8 mouse cellular contexts compared by ENCODE assay signal in genomic region chr10:9675550-9676417, GRCm38 (mm10). TPM values are rescaled to one million over a fixed set of nuclear protein-coding genes. Genes with fewer than 3 reads are reported as not detected.
DNase-seq lines count a peak whose midpoint lies in the region; ATAC-seq and TF ChIP-seq lines count a peak whose summit lies in the region.

No protein-coding gene starts in this region.

- peak; percentile 36 for ATAC-seq in embryonic facial prominence, embryonic 14.5 days (ENCODE audit: low read depth)
- ATAC-seq in hindbrain, embryonic 14.5 days (ENCODE audit: low FRiP score) = peak; percentile 51
- peak; percentile 11; the same call in 1 of the 2 replicates for ATAC-seq in stomach, postnatal 0 days (ENCODE audit: low FRiP score, low TSS enrichment)
- no peak for ATAC-seq in erythroblast, adult 5-6 weeks (replicated peaks; ENCODE audit: low FRiP score, poor library complexity, severe bottlenecking)

- H3K4me2 ChIP-seq in embryonic facial prominence, embryonic 14.5 days (ENCODE audit: low read depth, low read length) = peak overlapping the region; percentile 95
- peak overlapping the region; percentile 76 for H3K4me2 ChIP-seq in hindbrain, embryonic 14.5 days (replicated peaks)
- peak overlapping the region; percentile 82 for H3K4me2 ChIP-seq in stomach, postnatal 0 days (replicated peaks; ENCODE audit: low read depth)

- H3K36me3 ChIP-seq in ES-Bruce4 (ENCODE audit: control insufficient read depth, insufficient read depth, low read length, poor library complexity, severe bottlenecking) = no peaks in the 10 kb centered on the region
- H3K36me3 ChIP-seq in embryonic facial prominence, embryonic 14.5 days (ENCODE audit: control insufficient read depth, insufficient read depth, low read length) = no peaks in the 10 kb centered on the region
- no peaks in the 10 kb centered on the region for H3K36me3 ChIP-seq in hindbrain, embryonic 14.5 days (replicated peaks; ENCODE audit: control insufficient read depth, insufficient read depth)
- H3K36me3 ChIP-seq in stomach, postnatal 0 days (ENCODE audit: control insufficient read depth, insufficient read depth, low read length) = no peaks in the 10 kb centered on the region

- peak overlapping the region; percentile 55; the same call in 1 of the 2 replicates for H3K9ac ChIP-seq in ES-Bruce4 (ENCODE audit: low read depth, poor library complexity, severe bottlenecking)
- peak overlapping the region; percentile 68 for H3K9ac ChIP-seq in embryonic facial prominence, embryonic 14.5 days (ENCODE audit: low read depth, low read length)
- peak overlapping the region; percentile 71 for H3K9ac ChIP-seq in hindbrain, embryonic 14.5 days
- peak overlapping the region; percentile 71 for H3K9ac ChIP-seq in stomach, postnatal 0 days (ENCODE audit: low read length)

- no peak overlapping the region for H3K27ac ChIP-seq in ES-Bruce4 (ENCODE audit: insufficient read depth, low read length)
- peak overlapping the region; percentile 49; the same call in 1 of the 2 replicates for H3K27ac ChIP-seq in embryonic facial prominence, embryonic 14.5 days (replicated peaks; ENCODE audit: low read depth, low read length)
- peak overlapping the region; percentile 81 for H3K27ac ChIP-seq in hindbrain, embryonic 14.5 days
- H3K27ac ChIP-seq in stomach, postnatal 0 days (replicated peaks) = no peak overlapping the region; the same call in 1 of the 2 replicates

- peaks cover 14% of the 10 kb centered on the region for H3K27me3 ChIP-seq in ES-Bruce4 (ENCODE audit: control insufficient read depth, insufficient read depth, low read length, poor library complexity, severe bottlenecking)
- no peaks in the 10 kb centered on the region for H3K27me3 ChIP-seq in embryonic facial prominence, embryonic 14.5 days (replicated peaks; ENCODE audit: control insufficient read depth, insufficient read depth, low read length)
- no peaks in the 10 kb centered on the region for H3K27me3 ChIP-seq in hindbrain, embryonic 14.5 days (ENCODE audit: control insufficient read depth, insufficient read depth, low read length)
- H3K27me3 ChIP-seq in stomach, postnatal 0 days (ENCODE audit: control insufficient read depth, insufficient read depth, low read length) = no peaks in the 10 kb centered on the region

- H3K4me3 ChIP-seq in ES-Bruce4 (ENCODE audit: low read depth, low read length) = peak overlapping the region; percentile 90
- peak overlapping the region; percentile 63 for H3K4me3 ChIP-seq in embryonic facial prominence, embryonic 14.5 days (ENCODE audit: low read depth, low read length)
- peak overlapping the region; percentile 72 for H3K4me3 ChIP-seq in hindbrain, embryonic 14.5 days (replicated peaks; ENCODE audit: low read length)
- peak overlapping the region; percentile 70 for H3K4me3 ChIP-seq in stomach, postnatal 0 days (ENCODE audit: low read depth, low read length)

- H3K4me1 ChIP-seq in ES-Bruce4 (ENCODE audit: control insufficient read depth, insufficient read depth, low read length) = no peaks in the 10 kb centered on the region
- H3K4me1 ChIP-seq in embryonic facial prominence, embryonic 14.5 days (ENCODE audit: control insufficient read depth, insufficient read depth, low read length) = peaks cover 5% of the 10 kb centered on the region
- peaks cover 9% of the 10 kb centered on the region; the same call in 1 of the 2 replicates for H3K4me1 ChIP-seq in hindbrain, embryonic 14.5 days (replicated peaks; ENCODE audit: control insufficient read depth, insufficient read depth, low read length)
- no peaks in the 10 kb centered on the region for H3K4me1 ChIP-seq in stomach, postnatal 0 days (replicated peaks; ENCODE audit: control insufficient read depth, insufficient read depth)

- no peaks in the 10 kb centered on the region for H3K9me3 ChIP-seq in ES-Bruce4 (replicated peaks; ENCODE audit: control insufficient read depth, insufficient read depth, low read length, poor library complexity, severe bottlenecking)
- no peaks in the 10 kb centered on the region for H3K9me3 ChIP-seq in embryonic facial prominence, embryonic 14.5 days (ENCODE audit: control insufficient read depth, low read length)
- no peaks in the 10 kb centered on the region for H3K9me3 ChIP-seq in hindbrain, embryonic 14.5 days (ENCODE audit: control insufficient read depth, low read length)
- no peaks in the 10 kb centered on the region for H3K9me3 ChIP-seq in stomach, postnatal 0 days (ENCODE audit: control insufficient read depth, low read length)

- TF ChIP-seq CTCF in ES-Bruce4 (IDR thresholded peaks at IDR 0.05; ENCODE audit: low read depth, low read length) = no peak
- TF ChIP-seq CTCF in stomach, postnatal 0 days (IDR thresholded peaks at IDR 0.05; ENCODE audit: low read depth) = no peak

- no peak for TF ChIP-seq EP300 in ES-Bruce4 (IDR thresholded peaks at IDR 0.05; ENCODE audit: insufficient read depth, low read depth, low read length)
- no peak for TF ChIP-seq EP300 in stomach, postnatal 0 days (optimal IDR thresholded peaks at IDR 0.05)

- TF ChIP-seq POLR2A in ES-Bruce4 (IDR thresholded peaks at IDR 0.05; ENCODE audit: insufficient read depth, low read length) = no peak

- 2% methylated on average over 36 of the region's 36 CpGs for WGBS in embryonic facial prominence, embryonic 14.5 days
- under 1% methylated on average over 36 of the region's 36 CpGs for WGBS in hindbrain, embryonic 14.5 days
- 12% methylated on average over 36 of the region's 36 CpGs for WGBS in stomach, postnatal 0 days

- peak; percentile 8 to 9 for DNase-seq in cerebellum, postnatal 36 days
- DNase-seq in cerebellum, adult 9-10 months = no peak
- no peak for DNase-seq in embryonic facial prominence, embryonic 14.5 days (ENCODE audit: low spot score)
- DNase-seq in hindbrain, embryonic 14.5 days (ENCODE audit: low spot score) = no peak
- peak; percentile 27 for DNase-seq in lung, postnatal 10 days
- DNase-seq in stomach, postnatal 0 days (ENCODE audit: low spot score) = peak; percentile 29

RNA-seq across cellular contexts. Expression of gene Samd5, which starts 0.8 kb away (rescaled TPM):
- polyA plus RNA-seq in ES-Bruce4 (2011; ENCODE audit: insufficient read depth, insufficient read length, low read depth, missing spikeins) = 0.55 and 1.7 TPM in 2 replicates
- polyA plus RNA-seq in embryonic facial prominence, embryonic 14.5 days (2014; fragmentation: Nextera tagmentation; extraction: Ambion mirVana) = 6.9 and 7.1 TPM in 2 replicates
- 5.8 and 6.6 TPM in 2 replicates for polyA plus RNA-seq in hindbrain, embryonic 14.5 days (2014; fragmentation: Nextera tagmentation; extraction: Ambion mirVana)
- polyA plus RNA-seq in stomach, postnatal 0 days (2015; fragmentation: Nextera tagmentation; extraction: Ambion mirVana) = 4.6 and 4.7 TPM in 2 replicates
- not detected in 2 replicates for total RNA-seq in erythroblast, adult 5-6 weeks (2015; ENCODE audit: low replicate concordance)
- total RNA-seq in erythroblast, adult 5-6 weeks (2017; ENCODE audit: low replicate concordance) = 0.14 TPM in 1 of 2 replicates, not detected in the other

Comparison
In these comparisons a context has a peak if more than half of its experiments do, and no peak if none do; other contexts are left out.
1. DNase-seq: peak in cerebellum, postnatal 36 days (2 of 2), lung, postnatal 10 days (single experiment) and stomach, postnatal 0 days (single experiment); none in cerebellum, adult 9-10 months (single experiment), embryonic facial prominence, embryonic 14.5 days (single experiment) and hindbrain, embryonic 14.5 days (single experiment).
2. H3K27ac ChIP-seq: peak in embryonic facial prominence, embryonic 14.5 days (single experiment) and hindbrain, embryonic 14.5 days (single experiment); none in ES-Bruce4 (single experiment) and stomach, postnatal 0 days (single experiment).
3. Peak in every context shown above with its lines, with median percentiles within 50 percentile points of each other: H3K4me3 ChIP-seq, H3K9ac ChIP-seq and H3K4me2 ChIP-seq.